Mouse (Mus musculus): Measurements from ENCODE around the gene H2-Ob.

Gene H2-Ob

GRCm38 (mm10) chr17:34238706-34239105, at the start of gene H2-Ob:
Gene H2-Ob, plus strand, starts transcription at chr17:34238903.
- peak; percentile 17 to 38 for DNase-seq

- no peak for DNase-seq
These were observed 49.7 kb upstream of the H2-Ob start for GRCm38 (mm10) chr17:34188986-34189385.

GRCm38 (mm10) chr17:34192852-34193251, 45.9 kb upstream of the H2-Ob start:
- peak; percentile 27 to 39 for DNase-seq

GRCm38 (mm10) chr17:34193468-34193867, 45.2 kb upstream of the H2-Ob start:
- DNase-seq: no peak

- DNase-seq: no peak
These were observed 44.0 kb upstream of the H2-Ob start for GRCm38 (mm10) chr17:34194723-34195122.

GRCm38 (mm10) chr17:34196491-34196890, 42.2 kb upstream of the H2-Ob start:
- DNase-seq: no peak

GRCm38 (mm10) chr17:34196941-34197894, 41.5 kb upstream of the H2-Ob start, which contains the start of gene Psmb8:
Gene Psmb8, plus strand, starts transcription at chr17:34197721.
- DNase-seq: peak; percentile 94 to 95

- DNase-seq: peak; percentile 65 to 74
These were observed 40.7 kb upstream of the H2-Ob start for GRCm38 (mm10) chr17:34197904-34198520.

- DNase-seq: no peak
These were observed 40.2 kb upstream of the H2-Ob start for GRCm38 (mm10) chr17:34198521-34198912.

GRCm38 (mm10) chr17:34199050-34199619, 39.6 kb upstream of the H2-Ob start:
- DNase-seq: no peak

GRCm38 (mm10) chr17:34200047-34200446, 38.7 kb upstream of the H2-Ob start:
- DNase-seq: no peak

- DNase-seq: no peak
These were observed 37.8 kb upstream of the H2-Ob start for GRCm38 (mm10) chr17:34200772-34201505.

GRCm38 (mm10) chr17:34201506-34202055, 37.1 kb upstream of the H2-Ob start:
- DNase-seq: no peak

GRCm38 (mm10) chr17:34202760-34203442, 35.8 kb upstream of the H2-Ob start:
- DNase-seq: no peak

GRCm38 (mm10) chr17:34203444-34203843, 35.3 kb upstream of the H2-Ob start, which contains the start of gene Tap2:
Gene Tap2, plus strand, starts transcription at chr17:34203527.
- DNase-seq: no peak

- peak; percentile 94 for DNase-seq
These were observed 34.2 kb upstream of the H2-Ob start for GRCm38 (mm10) chr17:34204303-34205010.

GRCm38 (mm10) chr17:34205021-34205745, 33.5 kb upstream of the H2-Ob start:
- DNase-seq: peak in 1 of 2 experiments; percentile 47

GRCm38 (mm10) chr17:34205746-34206176, 32.9 kb upstream of the H2-Ob start:
- DNase-seq: peak in 1 of 2 experiments; percentile 47

- no peak for DNase-seq
These were observed 32.0 kb upstream of the H2-Ob start for GRCm38 (mm10) chr17:34206731-34207130.

- DNase-seq: no peak
These were observed 31.2 kb upstream of the H2-Ob start for GRCm38 (mm10) chr17:34207456-34207855.
